Mouse (Mus musculus): Measurements from ENCODE around the gene Olfr1090.

The Olfr1090 gene

DNA sequence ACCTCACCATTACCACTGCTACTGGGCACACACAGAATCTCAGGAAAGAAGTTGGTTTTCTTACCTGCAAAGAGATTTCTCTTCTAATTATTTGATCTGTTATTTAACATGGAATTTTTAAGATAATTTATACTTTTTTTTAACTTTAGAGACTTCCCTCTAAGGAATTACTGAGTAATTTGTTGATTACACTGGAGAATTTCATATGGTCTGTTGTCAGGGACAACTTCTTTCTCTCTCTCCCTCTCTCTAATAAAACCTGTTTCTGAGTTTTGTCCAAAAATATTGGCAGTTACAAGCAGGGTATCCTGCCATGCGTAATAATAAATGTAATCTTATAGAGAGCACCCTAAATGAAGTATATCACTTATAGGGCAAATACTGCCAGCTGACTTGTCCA lies at the start of gene Olfr1090:
Olfr1090 (minus strand) TSS at position 101 of the 400 bp plus-strand sequence.
- in situ Hi-C loops (cut with MboI; ENCODE audit: low sequenced_read_pairs): no loop called here

DNA sequence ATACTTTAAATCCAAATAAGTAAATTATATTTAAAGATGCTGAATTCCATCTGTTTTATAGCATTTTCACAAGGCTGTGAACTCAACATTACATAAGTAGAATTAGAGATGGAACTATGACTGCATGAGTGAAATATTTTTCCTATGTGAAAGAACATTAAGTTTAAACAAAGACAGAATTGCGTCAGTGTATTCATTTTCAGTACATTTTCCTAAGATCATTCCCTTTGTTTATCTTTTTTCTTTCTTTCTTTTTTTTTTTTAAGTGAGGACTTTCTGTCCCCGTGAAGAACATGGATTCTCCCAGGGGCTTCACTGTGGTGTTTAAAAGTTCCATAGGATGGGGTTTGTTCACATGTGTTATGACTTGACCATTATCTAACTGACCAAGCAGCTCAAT lies 23.4 kb upstream of the Olfr1090 start, which contains the start of gene Olfr1093:
Olfr1093 (plus strand) TSS at position 301 of the 400 bp plus-strand sequence.
- in situ Hi-C loops (cut with MboI; ENCODE audit: low sequenced_read_pairs): no loop called here

DNA sequence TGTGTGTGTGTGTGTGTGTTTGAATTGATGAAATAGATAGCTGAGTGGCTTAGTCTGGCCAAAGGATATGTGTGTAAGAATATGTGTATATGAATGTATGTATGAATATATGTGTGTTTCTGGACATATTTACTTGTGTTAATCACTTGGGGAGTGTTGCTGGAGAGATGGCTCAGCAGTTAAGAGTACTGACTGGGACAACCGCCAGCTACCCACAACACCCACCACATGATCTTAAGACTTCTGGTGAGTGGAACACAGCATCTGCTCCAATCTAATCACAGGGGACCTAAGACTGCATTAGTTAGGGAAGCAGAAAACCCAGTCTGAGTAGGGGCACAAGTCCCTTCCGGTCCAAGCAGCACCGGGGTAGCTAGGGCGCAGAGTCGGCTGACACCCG lies 2.3 kb upstream of the Olfr1090 start:
- in situ Hi-C loops (cut with MboI; ENCODE audit: low sequenced_read_pairs): no loop called here

DNA sequence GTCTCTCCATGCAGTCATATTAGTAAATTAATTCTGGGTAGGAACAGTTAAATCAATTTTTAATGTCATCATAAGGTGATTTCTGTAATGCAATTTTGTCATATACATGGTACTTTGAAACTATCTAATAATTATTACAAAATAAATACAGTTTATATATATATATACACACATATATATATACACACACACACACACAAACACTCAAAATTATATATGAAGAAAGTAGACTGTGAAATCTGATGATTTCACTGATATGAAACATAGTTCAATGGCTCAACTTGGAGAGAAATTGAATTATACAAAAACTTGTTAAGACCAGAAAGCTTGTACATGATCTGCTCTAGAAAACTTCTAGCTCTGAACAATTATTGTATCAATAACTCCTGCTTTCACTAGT lies 25.2 kb downstream of the Olfr1090 start, which contains the start of gene Olfr1089:
Olfr1089 (minus strand) TSS at position 101 of the 400 bp plus-strand sequence.
- in situ Hi-C loops (cut with MboI; ENCODE audit: low sequenced_read_pairs): no loop called here
